Mouse (Mus musculus) fat pad, adult 2 months (tissue): ENCODE measurements around the gene Gm28044.
"Not testable (repeated sequence)": the region's sequence is repeated elsewhere in the genome, so short reads cannot be mapped to it uniquely, and the experiment has no call there.

Source experiments
- DNase-seq: peaks from one replicate; pipeline ENCODE4 v3.0.0-alpha.2; 2011; ENCODE audit warnings: low read depth, low spot score; ENCODE audit errors: extremely low read depth

The Gm28044 gene

GRCm38 (mm10) chr13:67360131-67360744, at the start of gene Gm28044, which contains the start of gene Zfp953:
Gene Gm28044 (minus strand): TSS chr13:67360536.
Gene Zfp953 (minus strand): TSS chr13:67360605.
- DNase-seq: peak; percentile 54

- not testable (repeated sequence) for DNase-seq
Observed at GRCm38 (mm10) chr13:67399183-67399903, 39.0 kb upstream of the Gm28044 start, which contains the start of gene Zfp429. Gene Zfp429 (minus strand): TSS chr13:67399819.

GRCm38 (mm10) chr13:67376255-67376654, 15.9 kb upstream of the Gm28044 start:
- not testable (repeated sequence) for DNase-seq

GRCm38 (mm10) chr13:67375050-67375911, 14.9 kb upstream of the Gm28044 start, which contains the start of the genes Gm28041 and Zfp456:
Gene Gm28041 (minus strand): TSS chr13:67375733.
Gene Zfp456 (minus strand): TSS chr13:67375810.
- DNase-seq: not testable (repeated sequence)

GRCm38 (mm10) chr13:67351854-67352253, 8.5 kb downstream of the Gm28044 start:
- no peak for DNase-seq

- DNase-seq: no peak
Observed at GRCm38 (mm10) chr13:67343422-67343821, 16.9 kb downstream of the Gm28044 start.

GRCm38 (mm10) chr13:67332877-67333276, 27.5 kb downstream of the Gm28044 start:
- no peak for DNase-seq

- peak; percentile 45 for DNase-seq
Observed at GRCm38 (mm10) chr13:67332019-67332724, 28.2 kb downstream of the Gm28044 start, which contains the start of gene Zfp595. Gene Zfp595 (minus strand): TSS chr13:67332570.

- no peak for DNase-seq
Observed at GRCm38 (mm10) chr13:67306718-67307117, 53.6 kb downstream of the Gm28044 start.

- DNase-seq: peak; percentile 36
Observed at GRCm38 (mm10) chr13:67305822-67306672, 54.3 kb downstream of the Gm28044 start, which contains the start of gene Zfp457. Gene Zfp457 (minus strand): TSS chr13:67306485.

- DNase-seq: peak; percentile 4
Observed at GRCm38 (mm10) chr13:67278314-67278713, 82.0 kb downstream of the Gm28044 start, which contains the start of gene Zfp458. Gene Zfp458 (minus strand): TSS chr13:67278466.

GRCm38 (mm10) chr13:67269383-67270065, 90.8 kb downstream of the Gm28044 start:
- DNase-seq: not testable (repeated sequence)

- DNase-seq: peak; percentile 30
Observed at GRCm38 (mm10) chr13:67268568-67269369, 91.6 kb downstream of the Gm28044 start.
